Mouse (Mus musculus) cerebellum, postnatal 14 days (tissue): ENCODE measurements at regions not wholly inside any gene's neighbourhood (a gene's known extent, or its start where the extent isn't known, plus 50 kb on each side); places are given as distances from the start of the nearest gene placed in this dataset.
A peak's percentile ranks its signal among the peaks of the same experiment; 100 is the strongest.

ENCODE experiments used
- DNase-seq, 2 experiments: peaks; one replicate each; pipeline ENCODE4 v3.0.0; 2021; ENCODE audit warnings: mixed read lengths in 2 of 2

DNA sequence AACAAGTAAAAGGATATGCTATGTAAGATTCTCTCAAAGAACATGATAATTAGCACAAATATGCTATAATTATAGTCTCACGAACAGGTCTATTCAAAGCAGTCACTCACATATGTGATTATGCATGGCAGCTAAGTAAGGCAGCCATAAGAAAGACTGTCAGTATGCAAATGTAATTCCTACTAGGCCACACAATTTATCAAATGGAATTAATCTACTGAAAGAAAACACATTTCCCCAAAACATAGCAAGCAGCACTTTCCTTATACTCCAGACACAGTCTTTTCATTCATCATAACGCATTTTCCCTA, 1242.3 kb downstream of the Zfp704 start:
- DNase-seq = no peak

DNA sequence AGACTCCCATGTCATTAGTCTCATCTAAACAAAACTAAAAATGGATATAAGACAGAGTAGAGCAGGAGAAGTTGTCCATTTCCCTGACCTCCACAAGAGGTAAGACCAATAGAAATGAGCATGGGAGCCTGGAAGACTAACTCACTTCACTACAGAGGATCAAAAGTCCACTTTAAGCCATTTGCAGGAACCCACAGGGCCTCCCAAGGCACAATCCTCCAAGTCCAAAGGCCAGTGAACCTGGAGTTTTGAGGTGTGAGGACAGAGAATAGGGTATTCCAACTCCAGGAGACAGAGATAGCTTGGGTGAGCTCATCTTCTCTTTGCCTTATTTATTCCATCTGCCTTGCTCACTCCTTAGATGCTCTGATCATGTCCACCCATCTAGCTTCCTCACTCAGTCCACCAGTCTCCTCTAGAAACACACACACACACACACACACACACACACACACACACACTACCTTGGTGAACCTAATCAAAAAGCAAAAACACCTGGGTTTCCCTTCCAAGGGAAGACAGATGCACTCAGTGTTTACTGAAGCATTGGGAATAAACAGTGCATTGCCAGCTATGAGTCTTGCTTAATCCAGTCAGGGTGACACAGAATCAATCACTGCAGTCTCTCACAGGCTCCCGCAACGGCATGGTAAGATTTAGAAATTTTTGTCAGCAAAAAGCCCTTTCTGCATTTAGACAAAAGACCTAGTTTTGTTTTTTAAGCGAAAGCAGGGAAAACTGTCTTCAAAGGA, 1242.8 kb downstream of the Zfp704 start:
- peak in 1 of 2 experiments; percentile 1 for DNase-seq
